Mouse (Mus musculus) adrenal gland, adult 2 months (tissue): ENCODE data around the gene Stpg3. TPM values are rescaled to one million over a fixed set of nuclear protein-coding genes. Genes with fewer than 3 reads are reported as not detected.

Experiments used
- DNase-seq: peaks from one replicate; pipeline ENCODE4 v3.0.0; 2021
- polyA plus RNA-seq: library from polyadenylated mRNA; depleted of rRNA; stranded (reverse); fragments of >200 nt; gene quantifications from 2 replicates; pipeline ENCODE4 v1.2.3, GENCODE M21; 2012; rRNA removed
- total RNA-seq, 2 experiments: library from RNA; stranded (reverse); gene quantifications; 2 replicates each; pipeline ENCODE4 v1.2.3; 2021

Gene Stpg3
- total and polyA plus RNA-seq, 3 experiments, result not detected

- no peak for DNase-seq
Observed at GRCm38 (mm10) chr2:25179566-25180217, 34.7 kb downstream of the Stpg3 start.

- no peak for DNase-seq
Observed at GRCm38 (mm10) chr2:25178285-25178972, 36.0 kb downstream of the Stpg3 start.

- DNase-seq, result peak; percentile 36
Observed at GRCm38 (mm10) chr2:25177685-25178084, 36.8 kb downstream of the Stpg3 start.

GRCm38 (mm10) chr2:25177076-25177475, 37.4 kb downstream of the Stpg3 start:
- DNase-seq, result no peak

GRCm38 (mm10) chr2:25176573-25176972, 37.9 kb downstream of the Stpg3 start:
- DNase-seq, result no peak

- no peak for DNase-seq
Observed at GRCm38 (mm10) chr2:25175690-25176078, 38.8 kb downstream of the Stpg3 start.

- DNase-seq, result no peak
Observed at GRCm38 (mm10) chr2:25174866-25175689, 39.4 kb downstream of the Stpg3 start.

- DNase-seq, result no peak
Observed at GRCm38 (mm10) chr2:25173821-25174220, 40.6 kb downstream of the Stpg3 start.

- DNase-seq, result peak; percentile 54
Observed at GRCm38 (mm10) chr2:25172629-25173028, 41.8 kb downstream of the Stpg3 start.

GRCm38 (mm10) chr2:25171769-25172153, 42.7 kb downstream of the Stpg3 start:
- no peak for DNase-seq

- no peak for DNase-seq
Observed at GRCm38 (mm10) chr2:25171101-25171768, 43.2 kb downstream of the Stpg3 start.

GRCm38 (mm10) chr2:25170326-25171100, 43.9 kb downstream of the Stpg3 start:
- DNase-seq, result no peak

- DNase-seq, result no peak
Observed at GRCm38 (mm10) chr2:25169778-25170177, 44.7 kb downstream of the Stpg3 start.

GRCm38 (mm10) chr2:25168665-25168978, 45.8 kb downstream of the Stpg3 start:
- no peak for DNase-seq

- peak; percentile 75 for DNase-seq
Observed at GRCm38 (mm10) chr2:25167919-25168664, 46.3 kb downstream of the Stpg3 start.

- no peak for DNase-seq
Observed at GRCm38 (mm10) chr2:25167481-25167880, 47.0 kb downstream of the Stpg3 start.

Other genes with a start within 250 kb of the Stpg3 start
Only the 30 nearest of the 32 such genes appear.
- gene Mrpl41, start 239.5 kb downstream of the Stpg3 start, total RNA-seq, result 100 to 1,000 TPM; 108 to 118 TPM
- gene Mrpl41, start 239.5 kb downstream of the Stpg3 start, polyA plus RNA-seq, result 34.9 and 39.4 TPM in 2 replicates
- gene Pnpla7, start 238.6 kb downstream of the Stpg3 start, total RNA-seq, result 10 to 100 TPM; 44.5 to 53.1 TPM
- gene Pnpla7, start 238.6 kb downstream of the Stpg3 start, polyA plus RNA-seq, result 25.4 and 27.2 TPM in 2 replicates
- gene Nsmf, start 160.3 kb downstream of the Stpg3 start, total RNA-seq, result 10 to 100 TPM; 32.8 to 52.9 TPM
- 99.9 and 113 TPM in 2 replicates for gene Nsmf, start 160.3 kb downstream of the Stpg3 start, polyA plus RNA-seq
- gene Entpd8, start 134.3 kb downstream of the Stpg3 start, total RNA-seq, result under 1 TPM in 1 of 2 experiments, not detected in 1; 0.40 TPM
- 0.08 and 0.11 TPM in 2 replicates for gene Entpd8, start 134.3 kb downstream of the Stpg3 start, polyA plus RNA-seq
- not detected for gene Noxa1, start 119.5 kb downstream of the Stpg3 start, total RNA-seq
- gene Noxa1, start 119.5 kb downstream of the Stpg3 start, polyA plus RNA-seq, result not detected in 2 replicates
- gene Nrarp, start 33.9 kb downstream of the Stpg3 start, total RNA-seq, result 1 to 10 TPM; 1.9 to 3.6 TPM
- 12.0 and 19.0 TPM in 2 replicates for gene Nrarp, start 33.9 kb downstream of the Stpg3 start, polyA plus RNA-seq
- 10 to 100 TPM; 21.9 to 24.2 TPM for gene Tor4a, start 17.8 kb downstream of the Stpg3 start, total RNA-seq
- gene Tor4a, start 17.8 kb downstream of the Stpg3 start, polyA plus RNA-seq, result 51.3 and 60.0 TPM in 2 replicates
- gene Nelfb, start 3.1 kb downstream of the Stpg3 start, total RNA-seq, result 10 to 100 TPM; 36.3 to 57.4 TPM
- 37.5 and 38.2 TPM in 2 replicates for gene Nelfb, start 3.1 kb downstream of the Stpg3 start, polyA plus RNA-seq
- not detected for gene Fam166a, start 4.1 kb upstream of the Stpg3 start, total RNA-seq
- 0.15 and 0.16 TPM in 2 replicates for gene Fam166a, start 4.1 kb upstream of the Stpg3 start, polyA plus RNA-seq
- 100 to 1,000 TPM; 303 to 312 TPM for gene Tubb4b, start 10.1 kb upstream of the Stpg3 start, total RNA-seq
- gene Tubb4b, start 10.1 kb upstream of the Stpg3 start, polyA plus RNA-seq, result 210 and 267 TPM in 2 replicates
- not detected for gene Slc34a3, start 19.7 kb upstream of the Stpg3 start, total RNA-seq
- gene Slc34a3, start 19.7 kb upstream of the Stpg3 start, polyA plus RNA-seq, result not detected in 2 replicates
- not detected for gene Rnf224, start 22.1 kb upstream of the Stpg3 start, total RNA-seq
- gene Rnf224, start 22.1 kb upstream of the Stpg3 start, polyA plus RNA-seq, result not detected in 2 replicates
- gene Rnf208, start 27.6 kb upstream of the Stpg3 start, total RNA-seq, result 1 to 10 TPM; 6.7 to 8.5 TPM
- gene Rnf208, start 27.6 kb upstream of the Stpg3 start, polyA plus RNA-seq, result 25.8 and 36.4 TPM in 2 replicates
- gene Cysrt1, start 27.8 kb upstream of the Stpg3 start, total RNA-seq, result not detected
- 0.12 TPM in 1 of 2 replicates, not detected in the other for gene Cysrt1, start 27.8 kb upstream of the Stpg3 start, polyA plus RNA-seq
- 1 to 10 TPM; 3.1 to 3.2 TPM for gene AL732309.1, start 32.2 kb upstream of the Stpg3 start, total RNA-seq
- gene AL732309.1, start 32.2 kb upstream of the Stpg3 start, polyA plus RNA-seq, result 21.7 and 22.6 TPM in 2 replicates
- 10 to 100 TPM; 23.9 to 32.0 TPM for gene Tmem203, start 40.8 kb upstream of the Stpg3 start, total RNA-seq
- 114 and 116 TPM in 2 replicates for gene Tmem203, start 40.8 kb upstream of the Stpg3 start, polyA plus RNA-seq
- gene Tprn, start 48.0 kb upstream of the Stpg3 start, total RNA-seq, result 10 to 100 TPM in 1 of 2 experiments, 1 to 10 TPM in 1; 10.0 to 13.1 TPM
- gene Tprn, start 48.0 kb upstream of the Stpg3 start, polyA plus RNA-seq, result 13.6 and 14.6 TPM in 2 replicates
- 10 to 100 TPM; 37.6 to 46.1 TPM for gene Ssna1, start 57.8 kb upstream of the Stpg3 start, total RNA-seq
- gene Ssna1, start 57.8 kb upstream of the Stpg3 start, polyA plus RNA-seq, result 55.2 and 62.1 TPM in 2 replicates
- 10 to 100 TPM; 78.8 to 82.7 TPM for gene Anapc2, start 57.8 kb upstream of the Stpg3 start, total RNA-seq
- 93.1 and 110 TPM in 2 replicates for gene Anapc2, start 57.8 kb upstream of the Stpg3 start, polyA plus RNA-seq
- not detected for gene Tmem210, start 73.5 kb upstream of the Stpg3 start, total RNA-seq
- gene Tmem210, start 73.5 kb upstream of the Stpg3 start, polyA plus RNA-seq, result not detected in 2 replicates
- gene Lrrc26, start 75.3 kb upstream of the Stpg3 start, total RNA-seq, result not detected
- gene Lrrc26, start 75.3 kb upstream of the Stpg3 start, polyA plus RNA-seq, result not detected in 2 replicates
- 10 to 100 TPM in 1 of 2 experiments, 1 to 10 TPM in 1; 8.3 to 13.3 TPM for gene Grin1, start 104.5 kb upstream of the Stpg3 start, total RNA-seq
- gene Grin1, start 104.5 kb upstream of the Stpg3 start, polyA plus RNA-seq, result 15.3 and 16.4 TPM in 2 replicates
- gene Man1b1, start 117.7 kb upstream of the Stpg3 start, total RNA-seq, result 10 to 100 TPM; 53.6 to 59.9 TPM
- gene Man1b1, start 117.7 kb upstream of the Stpg3 start, polyA plus RNA-seq, result 10.3 and 13.5 TPM in 2 replicates
- gene Dpp7, start 141.7 kb upstream of the Stpg3 start, total RNA-seq, result 10 to 100 TPM; 34.2 to 38.5 TPM
- gene Dpp7, start 141.7 kb upstream of the Stpg3 start, polyA plus RNA-seq, result 47.1 and 55.0 TPM in 2 replicates
- gene Uap1l1, start 151.0 kb upstream of the Stpg3 start, total RNA-seq, result 10 to 100 TPM; 15.0 to 22.7 TPM
- gene Uap1l1, start 151.0 kb upstream of the Stpg3 start, polyA plus RNA-seq, result 28.4 and 41.5 TPM in 2 replicates
- under 1 TPM in 1 of 2 experiments, not detected in 1; 0.23 TPM for gene Sapcd2, start 157.7 kb upstream of the Stpg3 start, total RNA-seq
- gene Sapcd2, start 157.7 kb upstream of the Stpg3 start, polyA plus RNA-seq, result 3.9 and 4.4 TPM in 2 replicates
- 1 to 10 TPM; 3.7 to 7.2 TPM for gene Entpd2, start 181.2 kb upstream of the Stpg3 start, total RNA-seq
- gene Entpd2, start 181.2 kb upstream of the Stpg3 start, polyA plus RNA-seq, result 21.1 and 24.7 TPM in 2 replicates
- gene Npdc1, start 184.7 kb upstream of the Stpg3 start, total RNA-seq, result 100 to 1,000 TPM; 128 to 145 TPM
- 685 and 775 TPM in 2 replicates for gene Npdc1, start 184.7 kb upstream of the Stpg3 start, polyA plus RNA-seq
- gene Fut7, start 208.6 kb upstream of the Stpg3 start, total RNA-seq, result under 1 TPM in 1 of 2 experiments, not detected in 1; 0.24 TPM
- gene Fut7, start 208.6 kb upstream of the Stpg3 start, polyA plus RNA-seq, result 0.10 and 0.40 TPM in 2 replicates
- 10 to 100 TPM; 32.1 to 42.7 TPM for gene Abca2, start 214.1 kb upstream of the Stpg3 start, total RNA-seq
- gene Abca2, start 214.1 kb upstream of the Stpg3 start, polyA plus RNA-seq, result 86.8 and 118 TPM in 2 replicates